Mouse (Mus musculus): Measurements from ENCODE around the gene Aplp2. TPM values are rescaled to one million over a fixed set of nuclear protein-coding genes. Genes with fewer than 3 reads are reported as not detected.

Gene Aplp2
- polyA plus RNA-seq, 1 experiment = 102 TPM

GRCm38 (mm10) chr9:31203571-31204210 lies 7.9 kb downstream of the Aplp2 start:
- TF ChIP-seq CTCF (IDR thresholded peaks at IDR 0.05; ENCODE audit: control insufficient read depth, insufficient read depth, low read length) (no peak), POLR2A (IDR thresholded peaks at IDR 0.05; ENCODE audit: borderline replicate concordance, control insufficient read depth, low read depth, low read length) (no peak)
- no peaks in the 10 kb centered on the region for H3K4me1 ChIP-seq (ENCODE audit: control insufficient read depth, insufficient read depth, low read length)
- 87% methylated on average over 16 of the region's 16 CpGs for WGBS
- H3K27ac ChIP-seq (ENCODE audit: control insufficient read depth, insufficient read depth, low read depth, low read length, poor library complexity) = no peak overlapping the region
- no peak overlapping the region for H3K4me3 ChIP-seq (replicated peaks; ENCODE audit: control insufficient read depth, low read depth, low read length)

- H3K27ac ChIP-seq (ENCODE audit: control insufficient read depth, insufficient read depth, low read depth, low read length, poor library complexity) = no peak overlapping the region
- TF ChIP-seq POLR2A (IDR thresholded peaks at IDR 0.05; ENCODE audit: borderline replicate concordance, control insufficient read depth, low read depth, low read length) = no peak
- no peak for TF ChIP-seq CTCF (IDR thresholded peaks at IDR 0.05; ENCODE audit: control insufficient read depth, insufficient read depth, low read length)
- H3K4me1 ChIP-seq (ENCODE audit: control insufficient read depth, insufficient read depth, low read length) = no peaks in the 10 kb centered on the region
- H3K4me3 ChIP-seq (replicated peaks; ENCODE audit: control insufficient read depth, low read depth, low read length) = no peak overlapping the region
- 86% methylated on average over 6 of the region's 6 CpGs for WGBS
Measured at GRCm38 (mm10) chr9:31203068-31203467, 8.5 kb downstream of the Aplp2 start.

GRCm38 (mm10) chr9:31198614-31199013 lies 13.0 kb downstream of the Aplp2 start:
- Histone ChIP-seq H3K4me1 (ENCODE audit: control insufficient read depth, insufficient read depth, low read length) (no peaks in the 10 kb centered on the region), H3K4me3 (replicated peaks; ENCODE audit: control insufficient read depth, low read depth, low read length) (peak overlapping the region; percentile 34), H3K27ac (ENCODE audit: control insufficient read depth, insufficient read depth, low read depth, low read length, poor library complexity) (no peak overlapping the region)
- TF ChIP-seq POLR2A (IDR thresholded peaks at IDR 0.05; ENCODE audit: borderline replicate concordance, control insufficient read depth, low read depth, low read length) = no peak
- 42% methylated on average over 3 of the region's 3 CpGs for WGBS

GRCm38 (mm10) chr9:31197782-31198181 lies 13.8 kb downstream of the Aplp2 start:
- Histone ChIP-seq H3K27ac (ENCODE audit: control insufficient read depth, insufficient read depth, low read depth, low read length, poor library complexity) (no peak overlapping the region), H3K4me3 (replicated peaks; ENCODE audit: control insufficient read depth, low read depth, low read length) (no peak overlapping the region), H3K4me1 (ENCODE audit: control insufficient read depth, insufficient read depth, low read length) (no peaks in the 10 kb centered on the region)
- TF ChIP-seq CTCF (IDR thresholded peaks at IDR 0.05; ENCODE audit: control insufficient read depth, insufficient read depth, low read length) = no peak
- 89% methylated on average over 7 of the region's 7 CpGs for WGBS

- TF ChIP-seq POLR2A (IDR thresholded peaks at IDR 0.05; ENCODE audit: borderline replicate concordance, control insufficient read depth, low read depth, low read length) = no peak
- no peak for TF ChIP-seq CTCF (IDR thresholded peaks at IDR 0.05; ENCODE audit: control insufficient read depth, insufficient read depth, low read length)
- no peak overlapping the region for H3K4me3 ChIP-seq (replicated peaks; ENCODE audit: control insufficient read depth, low read depth, low read length)
Measured at GRCm38 (mm10) chr9:31196742-31197141, 14.9 kb downstream of the Aplp2 start.

GRCm38 (mm10) chr9:31195573-31195972 lies 16.0 kb downstream of the Aplp2 start:
- whole genome bisulfite sequencing = 83% methylated on average over 1 of the region's 1 CpGs
- Histone ChIP-seq H3K4me3 (replicated peaks; ENCODE audit: control insufficient read depth, low read depth, low read length) (no peak overlapping the region), H3K27ac (ENCODE audit: control insufficient read depth, insufficient read depth, low read depth, low read length, poor library complexity) (no peak overlapping the region), H3K4me1 (ENCODE audit: control insufficient read depth, insufficient read depth, low read length) (no peaks in the 10 kb centered on the region)
- TF ChIP-seq CTCF (IDR thresholded peaks at IDR 0.05; ENCODE audit: control insufficient read depth, insufficient read depth, low read length) = no peak
- TF ChIP-seq POLR2A (IDR thresholded peaks at IDR 0.05; ENCODE audit: borderline replicate concordance, control insufficient read depth, low read depth, low read length) = no peak

More at GRCm38 (mm10) chr9:31196742-31197141, 14.9 kb downstream of the Aplp2 start:
- Histone ChIP-seq H3K27ac (ENCODE audit: control insufficient read depth, insufficient read depth, low read depth, low read length, poor library complexity) (no peak overlapping the region), H3K4me1 (ENCODE audit: control insufficient read depth, insufficient read depth, low read length) (no peaks in the 10 kb centered on the region)

GRCm38 (mm10) chr9:31192378-31192777 lies 19.2 kb downstream of the Aplp2 start:
- WGBS = 88% methylated on average over 7 of the region's 7 CpGs
- Histone ChIP-seq H3K4me3 (replicated peaks; ENCODE audit: control insufficient read depth, low read depth, low read length) (no peak overlapping the region), H3K4me1 (ENCODE audit: control insufficient read depth, insufficient read depth, low read length) (no peaks in the 10 kb centered on the region), H3K27ac (ENCODE audit: control insufficient read depth, insufficient read depth, low read depth, low read length, poor library complexity) (no peak overlapping the region)
- TF ChIP-seq CTCF (IDR thresholded peaks at IDR 0.05; ENCODE audit: control insufficient read depth, insufficient read depth, low read length) = no peak
- TF ChIP-seq POLR2A (IDR thresholded peaks at IDR 0.05; ENCODE audit: borderline replicate concordance, control insufficient read depth, low read depth, low read length) = no peak

GRCm38 (mm10) chr9:31191543-31191942 lies 20.1 kb downstream of the Aplp2 start:
- WGBS = 86% methylated on average over 7 of the region's 7 CpGs
- H3K4me1 ChIP-seq (ENCODE audit: control insufficient read depth, insufficient read depth, low read length) = no peaks in the 10 kb centered on the region
- no peak overlapping the region for H3K27ac ChIP-seq (ENCODE audit: control insufficient read depth, insufficient read depth, low read depth, low read length, poor library complexity)
- no peak for TF ChIP-seq CTCF (IDR thresholded peaks at IDR 0.05; ENCODE audit: control insufficient read depth, insufficient read depth, low read length)
- TF ChIP-seq POLR2A (IDR thresholded peaks at IDR 0.05; ENCODE audit: borderline replicate concordance, control insufficient read depth, low read depth, low read length) = no peak
- no peak overlapping the region for H3K4me3 ChIP-seq (replicated peaks; ENCODE audit: control insufficient read depth, low read depth, low read length)

- no peak overlapping the region for H3K27ac ChIP-seq (ENCODE audit: control insufficient read depth, insufficient read depth, low read depth, low read length, poor library complexity)
- TF ChIP-seq CTCF (IDR thresholded peaks at IDR 0.05; ENCODE audit: control insufficient read depth, insufficient read depth, low read length) (no peak), POLR2A (IDR thresholded peaks at IDR 0.05; ENCODE audit: borderline replicate concordance, control insufficient read depth, low read depth, low read length) (no peak)
- WGBS = 81% methylated on average over 2 of the region's 2 CpGs
- no peaks in the 10 kb centered on the region for H3K4me1 ChIP-seq (ENCODE audit: control insufficient read depth, insufficient read depth, low read length)
- no peak overlapping the region for H3K4me3 ChIP-seq (replicated peaks; ENCODE audit: control insufficient read depth, low read depth, low read length)
Measured at GRCm38 (mm10) chr9:31189194-31189593, 22.4 kb downstream of the Aplp2 start.
